Mouse (Mus musculus): ENCODE data around the gene S100a2. TPM values are rescaled to one million over a fixed set of nuclear protein-coding genes. Genes with fewer than 3 reads are reported as not detected.

Gene S100a2
- polyA plus RNA-seq, 2 experiments, result not detected

GRCm38 (mm10) chr3:90594466-90594865 is 4.4 kb downstream of the S100a2 start:
- TF ChIP-seq EP300 (IDR thresholded peaks at IDR 0.05; ENCODE audit: low read depth) (no peak), CTCF (IDR thresholded peaks at IDR 0.05; ENCODE audit: low read depth) (no peak)
- Histone ChIP-seq H3K9me3 (ENCODE audit: control insufficient read depth, low read length) (no peaks in the 10 kb centered on the region), H3K36me3 (replicated peaks; ENCODE audit: control insufficient read depth, insufficient read depth, low read depth) (no peaks in the 10 kb centered on the region), H3K4me1 (replicated peaks; ENCODE audit: control insufficient read depth in 2 of 2, insufficient read depth in 2 of 2, low read length in 1 of 2) (peaks cover 0 to 2% of the 10 kb centered on the region in 2 experiments; a peak in 1 of 4 replicates), H3K4me2 (ENCODE audit: low read depth) (no peak overlapping the region), H3K27me3 (ENCODE audit: control insufficient read depth, insufficient read depth, low read length) (no peaks in the 10 kb centered on the region), H3K27ac (no peak overlapping the region), H3K9ac (replicated peaks) (no peak overlapping the region), H3K4me3 (ENCODE audit: insufficient read depth in 1 of 2, low read depth in 2 of 2, low read length in 2 of 2) (no peak overlapping the region)
- ATAC-seq (ENCODE audit: insufficient read depth), result no peak
- no peak for DNase-seq (ENCODE audit: low read depth in 3 of 3, low spot score in 3 of 3)
- 52% methylated on average over 1 of the region's 1 CpGs for WGBS (ENCODE audit: insufficient replicate concordance)

- Histone ChIP-seq H3K4me2 (ENCODE audit: low read depth) (no peak overlapping the region), H3K9me3 (ENCODE audit: control insufficient read depth, low read length) (no peaks in the 10 kb centered on the region), H3K4me3 (ENCODE audit: insufficient read depth in 1 of 2, low read depth in 2 of 2, low read length in 2 of 2) (no peak overlapping the region), H3K27ac (no peak overlapping the region), H3K36me3 (replicated peaks; ENCODE audit: control insufficient read depth, insufficient read depth, low read depth) (no peaks in the 10 kb centered on the region), H3K27me3 (ENCODE audit: control insufficient read depth, insufficient read depth, low read length) (no peaks in the 10 kb centered on the region), H3K4me1 (replicated peaks; ENCODE audit: control insufficient read depth in 2 of 2, insufficient read depth in 2 of 2, low read length in 1 of 2) (no peaks in the 10 kb centered on the region), H3K9ac (replicated peaks) (no peak overlapping the region)
- TF ChIP-seq CTCF (IDR thresholded peaks at IDR 0.05; ENCODE audit: low read depth) (no peak), EP300 (IDR thresholded peaks at IDR 0.05; ENCODE audit: low read depth) (no peak)
- no peak for ATAC-seq (ENCODE audit: insufficient read depth)
- no peak for DNase-seq (ENCODE audit: low read depth in 3 of 3, low spot score in 3 of 3)
- WGBS (ENCODE audit: insufficient replicate concordance), result 45% methylated on average over 5 of the region's 5 CpGs
Observed at GRCm38 (mm10) chr3:90595556-90595955, 5.5 kb downstream of the S100a2 start.

GRCm38 (mm10) chr3:90596810-90597209 is 6.8 kb downstream of the S100a2 start:
- DNase-seq (ENCODE audit: low read depth in 3 of 3, low spot score in 3 of 3) (no peak), ATAC-seq (ENCODE audit: insufficient read depth) (no peak)
- no peak overlapping the region for H3K4me2 ChIP-seq (ENCODE audit: low read depth)
- WGBS (ENCODE audit: insufficient replicate concordance), result 69% methylated on average over 6 of the region's 6 CpGs
- no peaks in the 10 kb centered on the region for H3K4me1 ChIP-seq (replicated peaks; ENCODE audit: control insufficient read depth in 2 of 2, insufficient read depth in 2 of 2, low read length in 1 of 2)
- no peaks in the 10 kb centered on the region for H3K36me3 ChIP-seq (replicated peaks; ENCODE audit: control insufficient read depth, insufficient read depth, low read depth)
- H3K9ac ChIP-seq (replicated peaks), result no peak overlapping the region
- no peaks in the 10 kb centered on the region for H3K27me3 ChIP-seq (ENCODE audit: control insufficient read depth, insufficient read depth, low read length)
- H3K27ac ChIP-seq, result no peak overlapping the region
- H3K9me3 ChIP-seq (ENCODE audit: control insufficient read depth, low read length), result no peaks in the 10 kb centered on the region
- H3K4me3 ChIP-seq (ENCODE audit: insufficient read depth in 1 of 2, low read depth in 2 of 2, low read length in 2 of 2), result no peak overlapping the region
- TF ChIP-seq EP300 (IDR thresholded peaks at IDR 0.05; ENCODE audit: low read depth) (no peak), CTCF (IDR thresholded peaks at IDR 0.05; ENCODE audit: low read depth) (no peak)

GRCm38 (mm10) chr3:90597736-90598135 is 7.7 kb downstream of the S100a2 start:
- DNase-seq (ENCODE audit: low read depth in 3 of 3, low spot score in 3 of 3) (no peak), ATAC-seq (ENCODE audit: insufficient read depth) (no peak)
- no peaks in the 10 kb centered on the region for H3K9me3 ChIP-seq (ENCODE audit: control insufficient read depth, low read length)
- no peaks in the 10 kb centered on the region for H3K36me3 ChIP-seq (replicated peaks; ENCODE audit: control insufficient read depth, insufficient read depth, low read depth)
- no peak overlapping the region for H3K4me2 ChIP-seq (ENCODE audit: low read depth)
- H3K9ac ChIP-seq (replicated peaks), result no peak overlapping the region
- no peaks in the 10 kb centered on the region for H3K27me3 ChIP-seq (ENCODE audit: control insufficient read depth, insufficient read depth, low read length)
- no peaks in the 10 kb centered on the region for H3K4me1 ChIP-seq (replicated peaks; ENCODE audit: control insufficient read depth in 2 of 2, insufficient read depth in 2 of 2, low read length in 1 of 2)
- WGBS (ENCODE audit: insufficient replicate concordance), result 50% methylated on average over 6 of the region's 6 CpGs
- H3K4me3 ChIP-seq (ENCODE audit: insufficient read depth in 1 of 2, low read depth in 2 of 2, low read length in 2 of 2), result no peak overlapping the region
- no peak overlapping the region for H3K27ac ChIP-seq
- no peak for TF ChIP-seq CTCF (IDR thresholded peaks at IDR 0.05; ENCODE audit: low read depth)
- TF ChIP-seq EP300 (IDR thresholded peaks at IDR 0.05; ENCODE audit: low read depth), result no peak

- 49% methylated on average over 4 of the region's 4 CpGs for WGBS (ENCODE audit: insufficient replicate concordance)
- Histone ChIP-seq H3K36me3 (replicated peaks; ENCODE audit: control insufficient read depth, insufficient read depth, low read depth) (no peaks in the 10 kb centered on the region), H3K27me3 (ENCODE audit: control insufficient read depth, insufficient read depth, low read length) (no peaks in the 10 kb centered on the region), H3K27ac (no peak overlapping the region), H3K9me3 (ENCODE audit: control insufficient read depth, low read length) (no peaks in the 10 kb centered on the region), H3K4me3 (ENCODE audit: insufficient read depth in 1 of 2, low read depth in 2 of 2, low read length in 2 of 2) (no peak overlapping the region), H3K4me2 (ENCODE audit: low read depth) (no peak overlapping the region), H3K4me1 (replicated peaks; ENCODE audit: control insufficient read depth in 2 of 2, insufficient read depth in 2 of 2, low read length in 1 of 2) (no peaks in the 10 kb centered on the region), H3K9ac (replicated peaks) (no peak overlapping the region)
- TF ChIP-seq CTCF (IDR thresholded peaks at IDR 0.05; ENCODE audit: low read depth) (no peak), EP300 (IDR thresholded peaks at IDR 0.05; ENCODE audit: low read depth) (no peak)
- ATAC-seq (ENCODE audit: insufficient read depth) (no peak), DNase-seq (ENCODE audit: low read depth in 3 of 3, low spot score in 3 of 3) (no peak)
Observed at GRCm38 (mm10) chr3:90598212-90598611, 8.2 kb downstream of the S100a2 start.
